Mouse (Mus musculus) E14TG2a.4 (cell line): ENCODE data around the gene Arhgef16.

Experiments used
- CTCF ChIP-seq: conservative IDR thresholded peaks from 2 replicates; pipeline ENCODE4 v1.5.1; 2014; ENCODE audit warnings: low read length
- NANOG ChIP-seq: IDR thresholded peaks from 2 replicates; pipeline ENCODE4 v1.6.1; 2014; ENCODE audit warnings: borderline replicate concordance, low read length, mixed read lengths

GRCm38 (mm10) chr4:154240608-154241007, 60.9 kb downstream of the Arhgef16 start:
- TF ChIP-seq CTCF (no peak), NANOG (no peak)
